Mouse (Mus musculus) embryonic facial prominence, embryonic 14.5 days (tissue): ENCODE data around the gene Foxo3. TPM values are rescaled to one million over a fixed set of nuclear protein-coding genes. Genes with fewer than 3 reads are reported as not detected.

Experiments used
- ATAC-seq: fragments of 200-750 bp; cut with Nextera tagmentation; 2 replicates; pipeline ENCODE4 v1.8.0; 2017; ENCODE audit warnings: low read depth, moderate number of reproducible peaks, moderate TSS enrichment
- DNase-seq: peaks from one replicate; pipeline ENCODE4 v3.0.0-alpha.2; 2015; ENCODE audit warnings: low spot score
- H3K27ac ChIP-seq: fragments of 300-500 bp; sonication (generic); replicated peaks from 2 replicates; pipeline ENCODE4 v1.5.1; 2014; ENCODE audit warnings: low read depth, mild to moderate bottlenecking, low read length, moderate library complexity
- H3K27me3 ChIP-seq: fragments of 300-500 bp; sonication (generic); replicated peaks from 2 replicates; pipeline ENCODE4 v1.6.1; 2014; ENCODE audit warnings: low read length; ENCODE audit not compliant: control insufficient read depth, insufficient read depth
- H3K36me3 ChIP-seq: fragments of 300-500 bp; sonication (generic); 2 replicates; pipeline ENCODE4 v1.6.1; 2014; ENCODE audit warnings: low read length, mixed read lengths; ENCODE audit not compliant: control insufficient read depth, insufficient read depth
- H3K4me1 ChIP-seq: fragments of 300-500 bp; sonication (generic); 2 replicates; pipeline ENCODE4 v1.6.1; 2014; ENCODE audit warnings: antibody characterized with exemption, low read length; ENCODE audit not compliant: control insufficient read depth, insufficient read depth
- H3K4me2 ChIP-seq: fragments of 300-500 bp; sonication (generic); 2 replicates; pipeline ENCODE4 v1.6.1; 2014; ENCODE audit warnings: low read depth, mild to moderate bottlenecking, low read length, moderate library complexity, mixed read lengths
- H3K4me3 ChIP-seq: fragments of 300-500 bp; sonication (generic); 2 replicates; pipeline ENCODE4 v1.5.1; 2014; ENCODE audit warnings: low read depth, mild to moderate bottlenecking, low read length
- H3K9ac ChIP-seq: fragments of 300-500 bp; sonication (generic); 2 replicates; pipeline ENCODE4 v1.6.1; 2014; ENCODE audit warnings: low read depth, mild to moderate bottlenecking, low read length, moderate library complexity, mixed read lengths
- H3K9me3 ChIP-seq: fragments of 300-500 bp; sonication (generic); 2 replicates; pipeline ENCODE4 v1.6.1; 2016; ENCODE audit warnings: low read length; ENCODE audit not compliant: control insufficient read depth
- WGBS: fragments of 180-500 bp; shearing (Covaris S2); extraction: QIAGEN DNeasy Blood & Tissue Kit; methylation state at CpG from one replicate; pipeline ENCODE4 v1.1.7; 2014; 5-methylcytosine and 5-hydroxymethylcytosine counted together
- polyA plus RNA-seq: library from polyadenylated mRNA; unstranded; fragments of >200 nt; fragmentation: Nextera tagmentation; extraction: Ambion mirVana; gene quantifications from 2 replicates; pipeline ENCODE4 v1.2.1, GENCODE M21; 2014

Gene Foxo3
- polyA plus RNA-seq, 1 experiment from 2014 or later = 12.3 TPM

- Histone ChIP-seq H3K4me2 (peak overlapping the region; percentile 10; the same call in 1 of the 2 replicates), H3K27me3 (no peaks in the 10 kb centered on the region), H3K9ac (peak overlapping the region; percentile 19; the same call in 1 of the 2 replicates), H3K4me3 (no peak overlapping the region), H3K4me1 (peaks cover 76% of the 10 kb centered on the region), H3K27ac (peak overlapping the region; percentile 77), H3K36me3 (0 out of 2 replicates have a peak, but pooled peaks cover under 1% of the 10 kb centered on the region), H3K9me3 (no peaks in the 10 kb centered on the region)
- WGBS = 27% methylated on average over 7 of the region's 7 CpGs
- ATAC-seq (peak; percentile 74), DNase-seq (peak; percentile 72)
These were observed 25.4 kb downstream of the Foxo3 start for GRCm38 (mm10) chr10:42251203-42251602.

- ATAC-seq = no peak
- Histone ChIP-seq H3K27me3 (no peaks in the 10 kb centered on the region), H3K9ac (no peak overlapping the region), H3K4me1 (peaks cover 87% of the 10 kb centered on the region), H3K36me3 (no peaks in the 10 kb centered on the region), H3K9me3 (no peaks in the 10 kb centered on the region), H3K4me2 (no peak overlapping the region), H3K4me3 (no peak overlapping the region), H3K27ac (no peak overlapping the region)
- no peak for DNase-seq
- 74% methylated on average over 2 of the region's 2 CpGs for WGBS
These were observed 26.6 kb downstream of the Foxo3 start for GRCm38 (mm10) chr10:42249965-42250364.

GRCm38 (mm10) chr10:42248644-42249043, 27.9 kb downstream of the Foxo3 start:
- Histone ChIP-seq H3K36me3 (no peaks in the 10 kb centered on the region), H3K27me3 (no peaks in the 10 kb centered on the region), H3K27ac (no peak overlapping the region), H3K4me2 (no peak overlapping the region), H3K9ac (no peak overlapping the region), H3K4me1 (peaks cover 87% of the 10 kb centered on the region), H3K9me3 (no peaks in the 10 kb centered on the region), H3K4me3 (no peak overlapping the region)
- ATAC-seq = peak; percentile 23; the same call in 1 of the 2 replicates
- DNase-seq = no peak
- WGBS = 81% methylated on average over 5 of the region's 5 CpGs

- no peaks in the 10 kb centered on the region for H3K9me3 ChIP-seq
- no peak overlapping the region for H3K9ac ChIP-seq
- peaks cover 86% of the 10 kb centered on the region for H3K4me1 ChIP-seq
- no peaks in the 10 kb centered on the region for H3K36me3 ChIP-seq
- H3K27ac ChIP-seq = no peak overlapping the region
- H3K4me3 ChIP-seq = no peak overlapping the region
- WGBS = 49% methylated on average over 4 of the region's 4 CpGs
- ATAC-seq = no peak
- DNase-seq = no peak
- H3K27me3 ChIP-seq = no peaks in the 10 kb centered on the region
- no peak overlapping the region for H3K4me2 ChIP-seq
These were observed 28.4 kb downstream of the Foxo3 start for GRCm38 (mm10) chr10:42248156-42248555.

DNA sequence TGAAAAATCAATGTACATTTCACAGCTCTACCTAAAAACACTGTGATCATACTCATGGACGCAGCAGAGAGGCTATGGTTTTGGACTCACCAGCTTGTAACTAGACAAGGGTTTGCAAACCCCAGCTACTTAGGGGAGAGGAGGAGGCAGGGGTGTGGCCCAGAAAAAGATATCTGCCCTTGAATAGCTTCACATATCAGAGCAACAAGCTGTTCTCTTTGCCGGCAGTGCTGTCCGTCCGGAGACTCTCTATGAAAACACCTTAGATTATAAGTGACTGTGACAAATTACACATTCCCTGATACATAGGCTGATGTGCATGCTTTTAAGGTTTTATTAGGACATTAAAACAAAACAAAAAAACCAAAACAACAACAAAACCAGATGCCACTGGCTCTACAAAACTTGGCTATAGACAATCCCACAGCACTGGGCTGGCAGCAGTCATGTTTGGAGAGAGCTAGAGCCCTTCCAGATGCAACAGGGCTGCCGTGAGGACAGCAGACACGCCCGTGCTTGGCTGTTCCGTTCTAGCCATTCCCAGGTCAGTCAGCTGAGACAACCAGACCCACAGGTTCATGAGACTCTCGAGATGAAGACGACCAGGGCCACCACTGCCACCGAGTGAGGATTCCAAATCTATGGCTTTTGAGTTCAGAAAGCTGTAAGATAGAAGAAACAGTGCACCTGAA, 29.3 kb downstream of the Foxo3 start:
- no peak for ATAC-seq
- H3K4me1 ChIP-seq = peaks cover 78% of the 10 kb centered on the region

GRCm38 (mm10) chr10:42246483-42246882, 30.1 kb downstream of the Foxo3 start:
- DNase-seq = no peak
- 54% methylated on average over 3 of the region's 3 CpGs for WGBS
- Histone ChIP-seq H3K4me1 (peaks cover 75% of the 10 kb centered on the region), H3K4me3 (no peak overlapping the region), H3K4me2 (no peak overlapping the region), H3K9ac (no peak overlapping the region), H3K9me3 (no peaks in the 10 kb centered on the region), H3K27me3 (no peaks in the 10 kb centered on the region), H3K27ac (peak overlapping the region; percentile 24; the same call in 1 of the 2 replicates), H3K36me3 (no peaks in the 10 kb centered on the region)
- ATAC-seq = no peak

More for the DNA sequence above, 29.3 kb downstream of the Foxo3 start:
- DNase-seq = no peak
- Histone ChIP-seq H3K27ac (peak overlapping the region; percentile 24; the same call in 1 of the 2 replicates), H3K36me3 (no peaks in the 10 kb centered on the region), H3K4me2 (no peak overlapping the region), H3K27me3 (no peaks in the 10 kb centered on the region), H3K4me3 (no peak overlapping the region), H3K9ac (no peak overlapping the region), H3K9me3 (no peaks in the 10 kb centered on the region)
- 45% methylated on average over 11 of the region's 11 CpGs for WGBS

GRCm38 (mm10) chr10:42245636-42246035, 30.9 kb downstream of the Foxo3 start:
- H3K36me3 ChIP-seq = no peaks in the 10 kb centered on the region
- no peak for ATAC-seq
- H3K9me3 ChIP-seq = no peaks in the 10 kb centered on the region
- no peak overlapping the region for H3K4me2 ChIP-seq
- 81% methylated on average over 3 of the region's 3 CpGs for WGBS
- no peaks in the 10 kb centered on the region for H3K27me3 ChIP-seq
- DNase-seq = no peak
- H3K9ac ChIP-seq = no peak overlapping the region
- H3K4me1 ChIP-seq = peaks cover 67% of the 10 kb centered on the region
- no peak overlapping the region for H3K4me3 ChIP-seq
- H3K27ac ChIP-seq = no peak overlapping the region

DNA sequence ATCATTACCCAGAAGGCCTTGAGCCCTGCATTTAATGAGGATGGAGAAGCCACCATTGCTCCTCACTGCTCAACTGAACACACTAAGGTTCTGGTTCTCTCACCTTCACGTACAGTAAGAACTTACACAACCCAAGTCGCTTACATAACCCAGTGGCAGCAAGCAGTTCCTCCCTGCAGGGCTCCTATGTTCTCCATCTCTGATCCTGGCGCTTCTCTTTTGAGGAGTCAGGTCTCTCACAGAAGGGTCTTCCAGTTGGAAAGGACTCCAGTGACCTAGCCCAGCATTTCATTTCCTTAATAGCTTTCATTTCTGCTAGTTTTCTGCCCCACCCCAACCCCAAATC, 31.3 kb downstream of the Foxo3 start:
- no peak overlapping the region for H3K27ac ChIP-seq
- H3K4me3 ChIP-seq = no peak overlapping the region
- WGBS = 88% methylated on average over 3 of the region's 3 CpGs
- no peak overlapping the region for H3K4me2 ChIP-seq
- H3K9me3 ChIP-seq = no peaks in the 10 kb centered on the region
- no peaks in the 10 kb centered on the region for H3K36me3 ChIP-seq
- no peak for DNase-seq
- no peak overlapping the region for H3K9ac ChIP-seq
- H3K27me3 ChIP-seq = no peaks in the 10 kb centered on the region
- peaks cover 63% of the 10 kb centered on the region for H3K4me1 ChIP-seq
- ATAC-seq = no peak
